Mouse (Mus musculus) embryo, embryonic 10 days (tissue): ENCODE results near the gene Stxbp6.

Source experiments
- DNase-seq: peaks from one replicate; pipeline ENCODE4 v3.0.0-alpha.2; 2015; ENCODE audit warnings: low spot score

Gene Stxbp6

DNA sequence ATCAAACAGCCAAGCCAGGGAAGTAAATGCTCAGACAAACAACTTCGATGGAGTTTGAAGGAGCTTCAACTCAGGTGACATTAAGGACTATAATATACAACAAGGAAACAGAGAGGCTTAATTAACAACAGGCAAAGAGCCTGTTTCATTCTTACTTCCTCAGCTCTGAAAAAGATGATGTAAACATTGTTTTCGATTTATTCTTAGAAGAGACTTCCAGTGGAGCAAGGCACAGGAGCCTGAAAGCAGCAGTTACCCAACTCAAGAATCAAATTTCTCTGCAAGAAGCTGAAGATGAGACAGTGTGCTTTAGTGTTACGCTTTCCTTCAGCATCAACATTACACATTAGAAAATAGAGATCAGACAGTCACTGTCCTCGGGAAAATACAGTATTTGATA lies 160.7 kb downstream of the Stxbp6 start:
- DNase-seq: no peak

- DNase-seq: no peak
Measured at GRCm38 (mm10) chr12:44908028-44908702, 166.3 kb downstream of the Stxbp6 start.

- DNase-seq: no peak
Measured at GRCm38 (mm10) chr12:44906001-44906400, 168.5 kb downstream of the Stxbp6 start.

GRCm38 (mm10) chr12:44903205-44903732 lies 171.2 kb downstream of the Stxbp6 start:
- DNase-seq: no peak

DNA sequence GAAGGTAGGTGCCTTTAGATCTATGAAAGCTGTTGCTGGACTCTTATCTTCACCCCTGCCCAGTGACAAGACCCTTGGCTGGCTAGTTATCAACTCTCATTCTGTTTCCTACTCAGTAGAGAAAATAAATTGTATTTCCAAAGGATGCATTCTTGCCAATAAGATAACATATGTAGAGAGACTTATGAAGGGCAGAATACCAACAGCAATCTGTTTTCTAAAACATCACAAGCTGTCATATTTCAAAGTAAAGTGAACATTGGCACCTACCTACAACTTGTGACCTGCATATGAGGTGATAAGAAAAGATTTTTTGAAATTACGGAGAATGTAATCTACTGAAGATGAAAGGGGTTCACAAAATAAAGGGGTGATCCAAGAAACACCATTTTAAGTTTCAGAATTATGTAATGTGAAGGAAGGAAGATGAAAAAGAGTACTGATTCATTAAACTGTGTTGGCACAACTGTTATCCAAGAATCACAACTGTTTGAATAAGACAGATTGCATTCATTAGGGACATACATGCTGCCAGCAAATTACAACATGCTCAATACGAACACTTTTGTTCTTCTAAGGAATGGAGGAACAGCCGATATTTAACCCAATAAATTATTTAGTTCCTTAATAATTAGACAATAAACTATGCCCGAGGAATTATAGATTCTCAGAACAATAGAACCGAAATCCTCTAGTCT lies 175.2 kb downstream of the Stxbp6 start:
- DNase-seq: no peak

DNA sequence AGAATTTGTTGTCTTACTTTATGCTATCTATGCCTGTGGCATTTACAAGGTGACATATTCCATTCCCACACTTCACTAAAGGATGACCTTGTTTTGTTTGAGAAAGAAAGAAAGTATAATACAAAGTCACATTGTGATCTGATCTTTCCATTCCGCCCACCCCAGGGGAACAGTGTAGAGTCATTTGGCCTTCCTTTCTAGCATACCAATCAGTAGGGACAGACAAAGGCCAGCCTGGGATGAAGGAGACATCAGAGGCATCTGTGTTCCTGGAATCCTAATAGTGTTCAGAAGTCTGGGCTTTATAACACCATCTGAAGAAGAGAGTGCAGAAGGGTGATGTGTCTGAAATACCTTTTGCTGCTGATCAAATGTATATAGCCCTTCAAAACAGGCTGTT lies 178.0 kb downstream of the Stxbp6 start:
- DNase-seq: no peak

DNA sequence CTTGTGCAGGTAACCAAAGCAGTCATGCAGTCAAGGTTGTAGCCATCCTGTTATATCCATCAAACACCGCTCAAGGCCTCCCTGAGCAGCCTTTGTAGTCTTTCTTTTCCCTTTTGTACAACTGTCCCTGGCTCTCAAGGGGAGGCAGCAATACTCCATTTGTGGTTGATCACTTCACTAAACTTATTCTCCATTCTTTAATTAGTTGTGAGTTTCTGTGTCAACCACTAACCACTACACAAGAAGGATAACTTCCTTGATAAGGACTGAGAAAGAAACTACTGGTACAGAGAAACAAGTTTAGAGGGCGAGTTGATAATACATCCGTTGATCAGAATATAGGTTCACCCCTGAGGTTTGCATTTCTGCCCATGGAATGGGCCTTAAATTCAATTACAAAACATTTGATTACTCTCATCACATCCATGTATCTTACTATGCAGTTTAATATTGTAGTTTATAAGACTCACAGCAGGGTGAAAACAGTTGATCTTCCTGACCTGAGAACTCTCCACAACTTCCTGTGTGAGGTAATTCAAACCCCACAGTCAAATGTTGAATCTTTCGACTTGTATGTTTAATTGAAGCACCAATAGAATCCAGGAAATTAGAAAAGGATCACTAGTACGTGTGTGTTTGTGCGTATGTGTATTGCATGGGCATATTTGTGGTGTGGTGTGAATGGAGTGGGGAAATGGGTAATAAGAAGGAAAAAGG lies 184.7 kb downstream of the Stxbp6 start:
- DNase-seq: no peak

GRCm38 (mm10) chr12:44886826-44887225 lies 187.7 kb downstream of the Stxbp6 start:
- DNase-seq: no peak

GRCm38 (mm10) chr12:44872697-44873096 lies 201.8 kb downstream of the Stxbp6 start:
- no peak for DNase-seq

GRCm38 (mm10) chr12:44865442-44865841 lies 209.1 kb downstream of the Stxbp6 start:
- DNase-seq: no peak

- DNase-seq: no peak
Measured at GRCm38 (mm10) chr12:44859454-44859853, 215.1 kb downstream of the Stxbp6 start.

DNA sequence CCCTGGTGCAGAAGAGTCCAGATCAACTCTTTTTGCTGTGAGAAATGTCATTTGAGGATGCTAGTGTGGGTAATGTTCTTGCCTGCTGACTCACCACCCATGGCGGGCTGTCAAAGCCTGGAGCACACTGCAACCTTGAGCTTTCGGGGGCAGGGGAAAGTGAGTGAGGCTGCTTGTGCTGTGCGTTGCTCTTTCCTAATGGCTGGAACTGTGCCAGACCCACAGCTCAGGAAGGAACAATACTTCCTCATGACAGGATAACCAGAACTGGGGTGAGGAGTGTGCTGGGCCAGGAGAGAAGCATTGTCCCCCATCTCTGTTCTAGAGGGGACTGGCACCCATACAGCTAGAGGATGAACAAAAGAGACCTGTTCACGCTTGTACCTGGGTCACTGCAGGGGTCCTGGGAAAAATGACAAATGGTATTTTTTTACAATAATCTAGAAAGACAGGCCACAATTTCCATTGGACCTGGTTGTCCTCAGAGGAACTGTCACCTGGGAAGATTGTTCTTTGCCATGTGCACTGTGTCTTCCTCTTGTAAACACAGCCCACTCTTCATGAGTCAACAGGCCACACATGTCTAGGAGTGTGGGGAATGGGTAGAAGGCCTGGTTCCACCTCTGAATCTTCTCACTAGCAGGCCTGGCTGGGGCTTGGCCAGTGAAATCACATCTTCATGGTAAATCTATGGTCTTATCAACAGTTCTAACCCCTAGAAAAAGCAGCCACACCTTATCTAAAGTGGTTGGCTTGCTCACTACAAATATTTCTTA lies 216.2 kb downstream of the Stxbp6 start:
- peak; percentile 16 for DNase-seq

GRCm38 (mm10) chr12:44852024-44852423 lies 222.5 kb downstream of the Stxbp6 start:
- no peak for DNase-seq

DNA sequence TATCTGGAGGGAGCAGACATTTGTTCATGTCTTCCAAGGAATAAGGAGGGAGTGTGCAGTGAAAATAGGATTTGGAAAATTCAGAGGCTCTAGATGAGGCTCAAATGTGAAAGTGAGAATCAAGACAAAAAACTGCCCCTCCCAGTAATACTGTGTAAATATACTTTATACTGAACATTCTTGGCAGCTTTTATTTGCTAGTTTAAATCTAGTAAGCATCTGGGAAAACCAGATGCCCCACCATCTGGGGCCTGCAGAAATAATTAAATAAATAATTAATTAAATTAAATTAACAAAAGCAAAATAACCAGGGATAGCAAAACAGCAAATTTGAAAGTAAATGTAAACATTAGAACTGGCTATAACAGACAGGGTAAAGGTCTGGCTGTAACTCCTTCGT lies 224.0 kb downstream of the Stxbp6 start:
- no peak for DNase-seq

DNA sequence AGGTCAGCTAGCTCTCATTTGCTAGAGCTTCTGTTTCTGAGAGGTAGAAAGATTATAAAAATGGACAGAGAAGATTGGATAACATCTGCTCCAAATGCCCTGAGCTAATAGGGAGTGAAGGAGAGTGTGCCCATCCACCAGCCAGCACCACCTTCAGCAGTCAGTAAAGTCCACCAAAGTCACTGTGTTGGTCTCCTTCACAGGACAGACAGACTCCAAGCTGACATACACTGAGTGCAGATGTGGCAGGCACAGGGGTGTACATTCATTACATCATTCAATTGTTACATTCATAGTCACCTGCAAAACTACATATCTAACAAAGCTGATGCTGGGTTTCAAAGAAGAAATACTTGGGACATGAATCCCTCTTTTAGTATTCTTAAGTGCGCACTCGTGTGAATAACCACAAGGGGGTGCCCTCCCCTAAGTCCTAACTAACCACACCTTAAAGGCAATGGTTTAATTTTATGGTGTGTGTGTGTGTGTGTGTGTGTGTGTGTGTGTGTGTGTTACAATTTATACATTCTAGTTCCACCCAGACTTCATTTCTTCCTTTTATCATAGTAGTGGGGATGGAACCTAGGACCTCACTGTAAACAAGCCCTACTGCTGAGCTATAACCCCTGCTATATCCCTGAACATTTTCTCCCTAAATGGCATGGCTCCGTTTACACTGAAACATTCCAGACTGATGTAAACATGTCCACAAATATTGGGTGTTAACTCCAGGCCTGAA lies 225.9 kb downstream of the Stxbp6 start:
- DNase-seq: peak; percentile 71

DNA sequence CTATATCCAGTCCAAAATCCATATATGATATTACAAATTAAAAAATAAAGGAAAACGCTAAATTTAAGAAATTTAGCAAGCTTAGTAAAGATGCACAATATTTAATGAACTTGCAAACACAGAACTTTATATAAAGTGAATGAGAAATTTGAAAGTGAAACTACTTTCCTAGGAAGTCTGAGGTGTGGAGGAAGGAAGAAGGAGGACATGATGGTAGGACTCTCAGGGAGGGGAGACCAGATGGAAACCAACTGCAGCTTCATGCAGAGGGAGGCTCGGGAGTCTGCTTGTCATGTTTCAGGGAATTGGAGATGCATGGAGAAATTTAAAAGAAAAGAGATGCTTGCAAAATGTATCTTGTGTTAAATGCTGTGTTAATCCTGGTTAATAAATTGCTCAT lies 233.9 kb downstream of the Stxbp6 start:
- DNase-seq: no peak

GRCm38 (mm10) chr12:44839594-44840373 lies 234.7 kb downstream of the Stxbp6 start:
- peak; percentile 66 for DNase-seq

- DNase-seq: no peak
Measured at GRCm38 (mm10) chr12:44835879-44836467, 238.5 kb downstream of the Stxbp6 start.

- no peak for DNase-seq
Measured at GRCm38 (mm10) chr12:44811895-44812294, 262.6 kb downstream of the Stxbp6 start.

DNA sequence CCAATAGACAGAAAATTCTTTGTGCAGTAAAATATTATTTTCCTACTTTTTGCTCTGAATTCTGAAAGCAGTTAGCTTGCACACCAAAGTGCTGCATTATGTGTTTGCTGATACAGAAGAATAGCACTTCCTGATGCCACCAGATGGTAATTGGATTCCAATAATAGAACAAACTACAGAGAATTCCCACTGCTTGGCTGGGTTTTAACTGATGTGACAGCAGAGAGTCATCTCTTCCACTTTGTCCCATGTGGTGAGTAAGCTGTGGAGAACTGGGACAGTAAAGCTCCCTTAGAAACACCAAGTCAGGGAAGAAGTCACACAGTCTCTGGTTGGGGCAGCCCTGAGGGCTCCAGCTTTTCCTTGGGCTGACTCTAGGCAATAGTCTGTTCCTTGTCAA lies 270.3 kb downstream of the Stxbp6 start:
- no peak for DNase-seq
